Mouse (Mus musculus) WW6 (cell line): ENCODE data around the gene Tanc2.

Experiments used
- DNase-seq: peaks from one replicate; pipeline ENCODE4 v3.0.0-alpha.2; 2013; ENCODE audit warnings: low read depth, low spot score

The Tanc2 gene

DNA sequence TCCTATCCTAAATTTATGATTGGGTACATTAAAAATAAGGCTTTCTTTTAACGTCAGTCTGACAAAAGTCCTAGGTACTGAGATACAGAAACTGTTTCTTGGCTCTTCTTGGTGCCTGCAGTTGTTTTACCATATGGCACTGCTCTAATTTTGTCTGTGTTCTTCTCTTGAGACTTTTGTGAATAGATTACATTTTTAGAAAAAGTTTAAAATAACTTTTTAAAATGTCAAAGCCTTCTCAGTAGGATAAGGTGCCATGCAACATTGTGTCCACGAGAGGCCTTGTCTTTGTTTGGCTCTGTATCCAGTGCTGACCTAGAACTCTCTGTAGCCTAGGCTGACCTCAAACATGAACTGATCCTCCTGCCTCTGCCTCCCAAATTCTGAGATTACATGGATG lies 238.4 kb downstream of the Tanc2 start:
- no peak for DNase-seq

DNA sequence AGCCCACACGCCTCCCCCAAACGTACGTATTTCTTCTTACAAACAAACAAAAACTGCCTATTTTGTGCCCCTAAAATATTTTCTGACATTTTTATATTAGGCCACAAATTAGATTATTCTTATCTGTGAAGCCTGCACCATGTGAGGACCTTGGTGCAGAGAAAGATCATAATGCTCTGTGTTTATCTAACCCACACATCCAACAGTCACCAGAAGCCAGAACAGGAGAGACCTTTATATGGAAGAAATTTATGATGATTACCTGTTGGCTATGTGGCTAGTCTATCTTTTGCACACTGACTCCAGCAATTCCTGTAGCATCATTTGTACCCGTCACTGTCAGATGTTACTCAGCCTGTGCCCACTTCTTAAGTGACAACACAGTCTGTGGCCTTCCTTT lies 245.4 kb downstream of the Tanc2 start:
- DNase-seq, result no peak

DNA sequence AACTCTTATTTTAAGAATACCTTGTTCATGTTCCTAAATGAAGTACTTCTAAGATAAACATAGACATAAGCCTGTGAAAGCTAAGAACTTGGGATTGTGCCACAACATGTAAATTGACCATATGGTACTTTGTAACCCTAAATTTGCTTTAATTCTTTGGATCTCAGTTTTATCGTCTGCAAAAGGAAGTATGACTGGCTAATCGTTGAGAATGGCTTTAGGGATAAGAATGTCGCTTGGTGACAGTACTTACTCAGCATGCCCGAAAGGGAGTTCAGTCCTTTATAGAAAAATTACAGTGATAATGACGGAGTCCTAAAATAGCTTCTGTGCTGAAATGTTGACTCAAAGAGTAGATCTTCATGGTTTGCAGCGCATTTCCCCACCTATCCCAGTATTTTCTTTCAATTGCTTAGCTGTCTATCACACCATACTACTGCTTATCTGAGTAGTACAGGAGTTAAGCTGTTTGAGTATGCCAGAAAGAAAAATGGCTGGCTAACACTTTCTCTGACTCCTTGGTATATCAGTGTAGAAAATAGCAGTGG lies 246.6 kb downstream of the Tanc2 start:
- no peak for DNase-seq

DNA sequence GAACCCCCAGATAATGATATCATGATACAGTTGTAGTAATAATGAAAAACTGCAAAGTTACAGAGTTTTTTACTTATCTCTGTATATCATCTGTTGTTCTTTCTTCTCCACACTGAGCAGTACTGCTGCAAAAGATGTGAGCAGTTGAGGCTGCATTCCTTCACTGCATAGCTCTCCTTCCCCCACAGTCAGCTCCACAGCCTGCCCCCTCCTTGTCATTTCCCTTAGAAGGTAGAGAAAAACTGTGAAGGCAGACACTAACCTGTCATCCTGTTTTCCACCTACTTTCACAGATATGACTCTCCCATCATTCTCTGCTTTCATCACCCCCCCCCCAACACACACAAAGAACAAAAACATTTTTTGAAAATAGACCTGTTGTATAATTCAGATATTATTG lies 248.2 kb downstream of the Tanc2 start:
- DNase-seq, result no peak

DNA sequence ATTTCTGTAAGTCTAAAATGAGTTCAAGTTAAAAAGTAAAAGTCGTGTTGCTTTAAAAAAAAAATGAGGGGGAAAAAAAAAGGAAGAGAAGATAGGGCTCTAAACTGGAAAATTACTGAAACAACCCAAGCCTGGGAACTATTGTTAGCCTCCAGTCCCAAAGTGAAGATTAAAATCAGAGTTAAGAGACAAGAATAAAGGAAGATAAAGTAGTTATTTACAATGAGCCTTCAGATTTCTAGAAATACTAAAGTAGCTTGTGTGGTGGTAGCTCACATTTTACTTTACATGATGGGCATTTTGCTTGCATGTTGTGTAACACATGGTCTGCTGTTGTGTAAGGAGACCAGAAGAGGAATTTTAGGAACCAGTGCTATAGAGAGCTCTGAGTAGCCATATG lies 256.1 kb downstream of the Tanc2 start:
- no peak for DNase-seq

DNA sequence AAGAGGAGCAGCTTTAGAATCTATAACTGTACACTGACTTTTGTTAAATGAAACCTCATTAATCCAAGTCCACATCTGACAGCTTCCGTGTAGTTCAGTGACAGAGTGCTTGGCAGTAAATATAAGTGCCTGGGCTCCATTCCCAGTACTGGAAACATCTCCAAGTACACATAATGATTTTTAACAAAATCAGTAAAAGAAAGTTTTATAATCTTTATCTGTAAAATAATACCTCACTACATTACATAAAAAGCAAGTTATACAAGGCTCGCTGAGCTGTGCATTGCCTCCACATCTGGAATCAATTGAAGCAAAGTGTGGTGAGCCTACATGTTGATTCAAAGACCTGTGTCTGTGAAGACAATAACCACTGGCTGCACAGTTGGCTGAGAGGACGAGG lies 265.7 kb downstream of the Tanc2 start:
- no peak for DNase-seq

DNA sequence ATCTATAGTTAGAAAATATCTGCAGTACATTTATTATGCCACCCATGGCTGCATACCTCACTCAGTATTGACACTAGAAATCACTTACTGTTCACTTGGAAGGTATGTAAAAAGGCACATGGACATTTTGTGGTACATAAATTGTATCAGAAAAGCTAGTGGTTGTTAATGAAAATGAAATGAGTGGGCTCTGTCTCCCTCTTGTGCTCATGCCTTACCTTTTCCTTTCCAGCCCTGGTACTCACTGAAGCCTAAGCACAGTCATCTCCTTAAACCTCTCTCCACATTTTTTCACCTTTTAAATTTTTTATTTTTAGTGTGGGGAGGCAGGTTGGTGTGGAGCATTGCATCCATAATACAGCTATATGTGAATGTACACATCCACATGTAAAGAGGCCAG lies 268.3 kb downstream of the Tanc2 start:
- DNase-seq, result no peak

DNA sequence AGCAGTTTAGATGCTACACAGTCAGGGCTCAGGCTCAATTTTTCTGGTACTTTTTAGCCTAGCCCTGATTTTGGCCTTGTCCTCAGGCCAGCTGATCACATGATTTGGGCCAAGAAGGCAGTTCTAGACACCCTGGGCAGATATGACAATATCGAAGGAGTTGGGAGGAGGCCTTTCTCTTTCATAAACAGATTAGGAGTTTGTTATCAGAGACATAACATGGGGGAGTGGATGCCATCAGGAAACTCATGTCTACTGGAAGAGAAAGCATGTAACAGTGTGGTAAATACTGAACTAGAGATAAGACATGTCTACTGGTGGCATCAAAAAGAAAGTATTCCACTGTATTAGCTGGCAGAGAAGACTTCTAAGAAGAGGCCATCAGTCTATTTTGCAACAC lies 295.8 kb downstream of the Tanc2 start:
- no peak for DNase-seq

DNA sequence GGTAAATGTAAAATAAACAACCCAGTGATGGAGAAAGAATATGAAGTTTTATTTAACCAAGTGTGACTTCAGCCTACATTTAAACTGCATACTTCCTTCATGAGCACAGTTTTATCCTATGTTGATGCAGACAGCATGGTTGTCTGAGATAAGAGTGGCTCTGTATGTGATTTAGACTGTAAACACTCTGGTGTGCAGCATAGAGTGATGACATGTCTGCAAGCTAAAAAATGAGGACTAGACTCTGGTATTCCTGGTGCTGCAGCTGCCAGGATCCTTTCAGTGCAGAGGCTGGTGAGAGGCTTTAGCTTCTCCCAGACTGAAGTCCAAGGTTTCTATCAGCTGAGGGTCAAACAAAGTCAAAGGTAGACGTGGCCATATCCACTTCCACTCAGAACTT lies 297.5 kb downstream of the Tanc2 start:
- DNase-seq, result no peak

DNA sequence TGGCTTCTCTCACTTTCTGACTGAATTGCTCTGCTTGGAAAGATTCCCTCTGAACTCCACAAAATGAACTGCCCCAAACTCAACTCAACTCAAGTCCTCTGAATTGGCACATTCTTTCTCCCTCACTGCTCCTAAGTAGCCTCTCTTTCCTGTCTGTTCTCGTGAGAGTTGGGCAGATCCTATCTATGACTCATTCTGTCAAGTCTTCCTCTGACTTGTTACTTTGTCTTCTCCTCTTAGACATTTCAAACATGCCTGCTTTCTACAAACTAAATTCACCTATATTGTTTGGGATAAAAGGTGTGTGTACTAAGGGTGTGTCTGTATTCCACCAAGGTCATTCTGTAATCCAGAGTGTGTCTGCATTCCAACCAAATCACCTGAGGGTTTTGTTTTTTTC lies 309.4 kb downstream of the Tanc2 start:
- DNase-seq, result no peak

DNA sequence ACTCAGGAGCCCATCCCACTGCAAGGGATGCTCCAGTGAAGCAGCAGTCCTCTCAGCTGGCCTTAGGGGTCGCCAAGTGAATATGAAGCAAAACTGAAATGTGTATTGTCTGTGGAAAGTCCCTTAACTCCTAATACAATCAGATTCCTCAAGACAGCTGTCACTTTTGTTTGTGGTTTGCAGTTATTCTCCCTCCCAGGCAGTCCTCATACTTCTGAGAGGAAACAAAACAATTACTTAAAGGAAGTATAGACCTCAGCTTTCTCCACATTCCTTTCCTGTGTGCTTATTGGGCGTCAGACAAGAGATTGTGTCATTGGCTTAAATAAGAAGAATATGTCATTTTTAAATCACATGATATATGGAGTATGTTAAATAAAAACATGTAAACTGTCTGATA lies 311.7 kb downstream of the Tanc2 start:
- no peak for DNase-seq

DNA sequence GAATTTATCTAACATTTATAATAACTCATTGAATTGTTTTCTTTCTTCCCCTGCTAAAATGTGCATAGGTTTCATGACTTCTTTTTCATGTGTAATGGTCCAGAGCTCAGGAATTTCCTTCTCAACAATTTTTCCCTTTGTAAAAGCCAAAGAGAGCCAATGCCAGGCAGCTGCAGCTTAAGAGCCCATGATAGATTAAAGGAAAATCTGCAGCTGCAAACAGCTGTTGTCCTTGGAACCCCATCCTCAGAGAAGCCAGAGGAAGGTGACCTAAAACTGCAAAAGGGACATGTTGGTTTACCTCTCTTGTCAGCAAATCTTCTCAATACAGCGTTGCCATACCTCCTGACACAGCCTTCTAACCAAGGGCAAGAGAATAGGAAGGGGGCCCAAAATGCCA lies 313.2 kb downstream of the Tanc2 start:
- no peak for DNase-seq

DNA sequence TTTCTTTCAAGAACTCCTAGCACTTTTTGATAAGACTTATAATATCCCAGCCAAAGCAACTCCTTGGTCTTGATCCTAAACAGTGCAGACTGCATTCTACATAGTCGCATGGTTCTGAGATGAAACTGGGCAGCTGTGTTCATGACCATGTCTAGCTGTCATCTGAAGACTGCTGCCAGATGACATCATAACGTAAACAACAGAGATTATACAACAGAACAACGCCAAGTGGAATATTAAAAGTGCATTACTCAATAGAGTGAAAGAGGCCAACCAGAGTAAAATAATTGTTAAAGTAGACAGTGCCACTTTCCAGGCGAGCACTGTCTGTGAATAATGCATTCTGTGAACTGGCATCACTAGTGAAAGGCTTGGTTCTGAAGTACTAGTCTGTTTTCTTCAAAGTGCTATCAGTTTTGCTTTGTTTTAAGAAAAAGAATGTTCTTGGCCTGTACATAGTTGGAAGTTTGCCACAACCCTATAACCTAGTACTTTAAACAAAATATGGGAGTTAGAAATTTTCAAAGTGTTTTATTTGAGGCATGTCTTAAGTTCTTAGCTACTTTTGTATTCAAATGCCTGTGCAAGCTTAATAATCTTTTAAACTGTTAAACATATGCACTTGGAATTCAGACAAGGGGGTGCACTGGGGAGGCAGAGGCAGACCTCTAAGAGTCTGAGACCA lies 315.9 kb downstream of the Tanc2 start:
- DNase-seq, result no peak

DNA sequence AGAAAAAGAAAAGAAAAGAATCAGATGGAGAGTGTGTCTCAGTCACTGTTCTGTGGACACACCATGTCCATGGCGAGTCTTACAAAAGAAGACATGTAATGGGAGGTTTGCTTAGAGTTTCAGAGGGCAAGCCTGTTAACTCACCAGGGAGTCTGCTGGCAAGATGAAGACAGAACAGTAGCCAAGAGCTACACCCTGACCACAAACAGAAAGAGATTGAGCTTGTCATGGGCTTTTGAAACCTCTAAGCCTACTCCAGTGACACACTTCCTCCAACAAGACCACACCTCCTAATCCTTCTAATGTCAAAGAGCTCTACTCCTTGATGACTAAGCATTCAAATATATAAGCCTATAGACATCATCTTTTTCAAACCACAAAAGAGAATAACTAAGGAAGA lies 317.6 kb downstream of the Tanc2 start:
- DNase-seq, result no peak

DNA sequence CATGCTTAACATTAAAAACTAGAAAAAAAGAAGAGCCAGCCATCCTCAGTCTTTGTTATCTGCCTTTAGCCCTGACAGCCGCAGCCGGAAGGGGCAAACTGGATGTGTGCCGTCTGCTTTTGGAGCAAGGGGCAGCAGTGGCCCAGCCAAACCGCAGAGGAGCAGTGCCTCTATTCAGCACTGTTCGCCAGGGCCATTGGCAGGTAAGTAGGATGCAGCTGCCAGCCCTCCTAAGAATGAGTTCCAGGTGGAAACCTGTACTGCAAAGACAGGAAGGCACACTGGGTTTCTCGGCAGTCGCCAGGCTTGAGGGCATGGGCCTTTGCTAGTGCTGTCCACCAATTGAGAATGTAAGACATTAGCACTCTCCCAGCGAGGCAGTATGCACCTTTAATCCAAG lies 319.1 kb downstream of the Tanc2 start:
- no peak for DNase-seq

DNA sequence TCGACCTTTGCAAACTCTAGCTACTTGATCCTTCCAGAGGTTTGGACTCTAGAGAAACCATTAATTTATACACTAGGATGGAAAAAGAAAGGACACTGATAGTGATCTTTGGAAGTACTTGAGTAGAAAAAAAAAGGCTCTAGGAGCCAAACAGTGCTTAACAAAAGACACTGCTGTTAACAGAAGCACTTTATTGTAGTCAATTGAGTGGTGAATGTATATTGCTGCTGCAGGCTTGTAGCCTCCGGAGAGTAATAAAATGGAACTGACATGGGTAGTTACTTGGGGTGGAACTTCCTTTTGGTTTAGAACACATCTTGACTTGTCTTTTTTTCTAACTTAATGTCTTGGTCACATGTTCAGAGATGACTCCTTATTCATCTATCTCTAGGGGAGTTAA lies 319.8 kb downstream of the Tanc2 start:
- no peak for DNase-seq

DNA sequence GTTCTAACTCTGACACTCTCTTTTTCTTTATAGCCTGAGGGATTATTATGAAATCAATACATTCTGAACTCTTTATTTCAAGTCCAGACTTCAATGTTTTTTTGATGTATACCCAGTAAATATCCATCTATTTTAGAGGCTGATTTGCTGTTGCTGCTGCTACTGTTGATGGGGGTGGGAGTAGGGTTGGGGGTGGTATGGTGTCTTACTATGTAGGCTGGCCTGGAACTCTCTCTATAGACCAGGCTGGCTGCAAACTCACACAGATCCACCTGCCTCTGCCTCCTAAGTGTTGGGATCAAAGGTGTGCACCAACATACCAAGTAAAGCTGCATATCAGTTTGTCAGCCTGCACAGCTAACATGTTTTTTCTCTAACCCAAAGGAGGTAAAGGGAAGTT lies 321.4 kb downstream of the Tanc2 start:
- no peak for DNase-seq

DNA sequence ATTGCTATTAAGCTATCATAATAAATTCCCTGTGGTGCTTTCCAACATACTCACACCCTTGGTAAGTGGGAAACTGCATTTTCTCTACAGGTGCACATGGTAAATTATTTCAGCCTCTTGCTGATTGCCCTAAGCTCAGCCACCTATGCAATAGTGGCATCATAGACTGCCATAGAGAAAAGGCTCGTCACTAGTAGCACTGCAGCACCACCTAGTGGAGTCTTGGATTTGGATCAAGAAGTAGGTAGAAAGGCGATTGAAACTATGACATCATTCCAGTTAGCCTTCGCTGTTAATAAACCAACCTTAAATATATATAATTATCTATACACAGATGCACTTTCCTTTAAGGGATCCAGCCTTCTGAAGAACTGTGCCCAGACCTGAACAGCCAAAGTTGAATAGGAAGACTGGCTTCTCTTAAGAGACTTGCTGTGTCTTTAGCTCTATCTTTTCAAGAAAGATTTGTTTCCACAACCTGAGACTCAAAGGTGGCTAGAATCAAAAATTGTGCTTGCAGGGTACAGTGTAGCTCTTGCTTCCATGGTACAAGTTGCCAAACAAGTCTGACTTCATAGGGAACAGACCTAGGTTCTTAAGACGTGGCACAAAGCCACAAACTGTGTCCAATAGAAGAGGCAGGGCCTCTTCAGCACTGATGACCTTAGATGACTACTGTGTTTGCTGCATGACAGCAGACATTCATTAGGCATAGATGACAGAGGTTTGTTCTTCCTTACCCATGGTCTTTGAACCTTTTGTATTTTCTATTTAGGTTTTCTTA lies 322.0 kb downstream of the Tanc2 start:
- peak; percentile 48 for DNase-seq

DNA sequence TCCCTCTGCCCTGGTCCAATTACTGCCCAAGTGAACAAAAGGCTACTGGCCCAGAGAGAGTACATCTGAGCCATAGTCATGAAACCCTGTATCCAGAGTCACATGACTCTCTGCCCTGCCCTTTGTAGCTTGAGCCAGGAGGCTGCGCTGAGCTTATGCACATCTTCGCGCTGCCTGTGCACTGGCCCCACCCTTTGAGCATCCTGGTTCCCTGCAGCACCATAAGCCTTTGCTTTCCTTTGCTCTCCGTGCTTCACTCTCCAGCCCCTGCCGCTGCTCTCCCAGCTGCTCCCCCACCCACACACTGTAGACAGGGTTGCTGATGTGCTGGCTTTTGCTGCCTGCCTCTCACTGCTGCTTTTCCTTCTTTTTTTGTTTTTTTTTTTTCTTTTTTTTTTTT lies 323.8 kb downstream of the Tanc2 start:
- no peak for DNase-seq

DNA sequence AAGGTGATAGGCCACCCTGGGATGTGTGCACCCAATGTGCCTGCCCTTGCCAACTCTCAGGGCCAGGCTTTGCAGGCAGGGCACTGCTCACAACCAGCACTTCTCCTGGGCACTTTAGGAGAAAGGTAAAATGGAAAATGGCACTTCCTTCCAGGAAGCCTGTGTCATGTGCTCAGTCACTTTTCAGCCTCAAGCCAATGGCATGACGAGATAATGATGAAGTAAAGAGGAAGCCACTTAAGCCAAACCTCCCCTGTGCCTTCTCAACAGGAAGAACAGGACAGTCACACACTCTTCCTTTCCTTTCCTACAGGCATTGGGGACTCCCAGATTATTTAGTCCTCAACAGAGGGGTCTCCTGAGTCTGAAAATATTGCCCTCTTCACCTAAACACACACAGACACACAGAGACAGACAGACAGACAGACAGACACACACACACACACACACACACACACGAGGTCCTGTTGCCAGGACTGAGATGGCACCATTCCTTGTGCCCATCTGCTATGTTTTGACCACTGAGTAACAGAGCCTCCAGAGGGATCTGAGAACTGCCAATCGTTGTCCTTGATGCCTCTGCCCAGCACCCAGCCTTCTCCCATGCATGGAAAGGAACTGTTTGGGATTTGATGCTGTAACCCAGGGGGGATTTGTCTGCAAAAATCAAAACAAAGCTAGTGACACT lies 330.5 kb downstream of the Tanc2 start:
- DNase-seq, result no peak

DNA sequence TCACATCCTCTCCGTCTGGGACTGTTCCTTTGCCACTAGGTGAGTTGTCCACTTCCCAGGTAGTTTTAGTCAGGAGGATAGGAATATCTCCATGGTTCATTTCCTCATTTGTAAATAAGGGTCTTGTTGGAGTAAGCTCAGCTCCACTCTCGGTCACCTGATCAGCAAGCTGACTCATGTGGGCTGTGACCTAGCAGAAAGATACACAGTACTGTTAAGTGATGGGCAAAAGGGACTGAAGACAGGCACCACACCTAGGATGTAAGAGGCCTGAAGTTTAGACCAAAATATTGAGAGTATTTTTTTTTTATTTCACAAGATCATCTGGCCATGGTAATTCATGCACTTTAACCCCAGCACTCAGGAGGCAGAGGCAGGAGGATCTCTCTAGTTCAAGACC lies 331.1 kb downstream of the Tanc2 start:
- no peak for DNase-seq

DNA sequence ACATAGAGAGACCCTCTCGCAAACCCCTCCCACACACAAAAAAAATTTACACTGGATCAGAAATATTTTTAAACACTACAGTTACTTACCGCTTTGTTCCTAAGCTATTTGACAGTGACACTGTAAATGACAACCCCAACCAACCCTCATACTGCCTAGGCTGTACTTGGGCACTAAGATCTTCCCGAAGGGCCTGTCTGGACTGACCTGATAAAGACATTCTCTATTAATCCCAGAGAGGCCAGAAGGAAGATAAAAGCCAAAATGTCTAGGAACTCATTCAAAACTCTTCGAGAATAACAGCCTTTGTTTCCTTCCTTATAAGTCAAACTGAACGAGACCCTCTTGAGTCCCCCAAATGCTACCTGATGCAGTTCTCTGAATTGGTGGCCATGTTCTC lies 331.5 kb downstream of the Tanc2 start:
- DNase-seq, result no peak
